Mouse (Mus musculus) retina, postnatal 1 day (tissue): ENCODE measurements at regions not wholly inside any gene's neighbourhood (a gene's known extent, or its start where the extent isn't known, plus 50 kb on each side); places are given as distances from the start of the nearest gene placed in this dataset.
"Not testable (repeated sequence)": the region's sequence is repeated elsewhere in the genome, so short reads cannot be mapped to it uniquely, and the experiment has no call there.

Experiments
- DNase-seq: peaks from one replicate; pipeline ENCODE4 v3.0.0-alpha.2; 2012

GRCm38 (mm10) chr12:109754986-109755385, 154.9 kb upstream of the Rtl1 start:
- no peak for DNase-seq

GRCm38 (mm10) chr12:109764293-109764692, 164.2 kb upstream of the Rtl1 start:
- no peak for DNase-seq

GRCm38 (mm10) chr12:109766602-109767001, 166.5 kb upstream of the Rtl1 start:
- DNase-seq = not testable (repeated sequence)

- no peak for DNase-seq
Measured at GRCm38 (mm10) chr12:109772543-109772942, 172.4 kb upstream of the Rtl1 start.

GRCm38 (mm10) chr12:109773909-109774313, 173.8 kb upstream of the Rtl1 start:
- DNase-seq = no peak

GRCm38 (mm10) chr12:109798846-109799245, 198.7 kb upstream of the Rtl1 start:
- DNase-seq = no peak

- no peak for DNase-seq
Measured at GRCm38 (mm10) chr12:109799395-109799794, 199.3 kb upstream of the Rtl1 start.

- DNase-seq = no peak
Measured at GRCm38 (mm10) chr12:109827241-109827915, 227.2 kb upstream of the Rtl1 start.

- peak; percentile 83 for DNase-seq
Measured at GRCm38 (mm10) chr12:109830303-109831020, 230.3 kb upstream of the Rtl1 start.

GRCm38 (mm10) chr12:109832964-109833363, 232.8 kb upstream of the Rtl1 start:
- peak; percentile 57 for DNase-seq

GRCm38 (mm10) chr12:109836521-109836920, 236.4 kb upstream of the Rtl1 start:
- DNase-seq = no peak

GRCm38 (mm10) chr12:109839126-109839587, 239.0 kb upstream of the Rtl1 start:
- peak; percentile 91 for DNase-seq

- DNase-seq = peak; percentile 76
Measured at GRCm38 (mm10) chr12:109839946-109840524, 239.9 kb upstream of the Rtl1 start.

- DNase-seq = no peak
Measured at GRCm38 (mm10) chr12:109844723-109845601, 244.8 kb upstream of the Rtl1 start.

- DNase-seq = peak; percentile 44
Measured at GRCm38 (mm10) chr12:109845602-109845906, 245.4 kb upstream of the Rtl1 start.

- DNase-seq = no peak
Measured at GRCm38 (mm10) chr12:109856336-109856735, 256.2 kb upstream of the Rtl1 start.

GRCm38 (mm10) chr12:109857705-109858104, 257.6 kb upstream of the Rtl1 start:
- DNase-seq = no peak

- DNase-seq = no peak
Measured at GRCm38 (mm10) chr12:109864826-109865225, 264.7 kb upstream of the Rtl1 start.

GRCm38 (mm10) chr12:109871021-109871420, 270.9 kb upstream of the Rtl1 start:
- DNase-seq = no peak

- no peak for DNase-seq
Measured at GRCm38 (mm10) chr12:109874466-109874865, 274.3 kb upstream of the Rtl1 start.

GRCm38 (mm10) chr12:109881108-109881507, 281.0 kb upstream of the Rtl1 start:
- no peak for DNase-seq

GRCm38 (mm10) chr12:109891206-109891605, 291.1 kb upstream of the Rtl1 start:
- DNase-seq = no peak

- no peak for DNase-seq
Measured at GRCm38 (mm10) chr12:109892834-109893233, 292.7 kb upstream of the Rtl1 start.
